Mouse (Mus musculus): ENCODE results near the gene Cdca4. TPM values are rescaled to one million over a fixed set of nuclear protein-coding genes. Genes with fewer than 3 reads are reported as not detected.

Cdca4 gene
- 10.2 and 10.6 TPM in 2 replicates for polyA plus RNA-seq (2012; rRNA removed)

DNA sequence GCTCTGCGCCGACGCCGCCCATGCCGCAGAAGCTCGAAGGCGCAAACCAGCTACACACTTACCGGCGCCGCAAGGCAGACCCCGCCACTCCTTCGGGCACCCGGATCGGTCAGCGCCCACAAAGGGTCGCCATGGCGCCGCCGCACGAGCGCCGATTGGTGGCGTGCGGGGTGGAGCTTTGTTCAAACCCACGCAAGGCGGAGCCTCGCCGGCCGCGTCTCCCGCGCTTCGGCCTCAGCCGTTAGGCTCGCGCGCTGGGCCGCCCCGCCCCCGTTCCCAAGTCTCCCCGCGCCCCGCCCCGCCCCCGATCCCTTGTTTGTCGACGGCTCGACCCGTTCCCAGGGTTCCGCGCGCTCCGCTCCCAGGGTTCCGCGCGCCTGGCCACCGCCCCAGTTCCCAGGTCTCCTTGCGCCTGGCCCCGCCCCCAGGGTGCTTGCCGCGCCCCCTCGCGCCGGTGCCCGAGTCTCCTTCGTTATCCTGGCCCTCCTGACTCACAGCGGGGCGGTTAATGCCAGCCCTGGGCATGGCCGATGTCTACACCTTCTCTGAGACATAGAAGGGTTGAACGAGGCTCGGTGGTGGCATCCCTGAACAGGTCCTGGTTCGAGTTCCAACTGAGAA is at the start of gene Cdca4:
Gene Cdca4 (minus strand): TSS at position 180 of the 621 bp plus-strand sequence.
- DNase-seq (ENCODE audit: extremely low spot score in 1 of 2, low spot score in 1 of 2), result peak; percentile 91 to 98

DNA sequence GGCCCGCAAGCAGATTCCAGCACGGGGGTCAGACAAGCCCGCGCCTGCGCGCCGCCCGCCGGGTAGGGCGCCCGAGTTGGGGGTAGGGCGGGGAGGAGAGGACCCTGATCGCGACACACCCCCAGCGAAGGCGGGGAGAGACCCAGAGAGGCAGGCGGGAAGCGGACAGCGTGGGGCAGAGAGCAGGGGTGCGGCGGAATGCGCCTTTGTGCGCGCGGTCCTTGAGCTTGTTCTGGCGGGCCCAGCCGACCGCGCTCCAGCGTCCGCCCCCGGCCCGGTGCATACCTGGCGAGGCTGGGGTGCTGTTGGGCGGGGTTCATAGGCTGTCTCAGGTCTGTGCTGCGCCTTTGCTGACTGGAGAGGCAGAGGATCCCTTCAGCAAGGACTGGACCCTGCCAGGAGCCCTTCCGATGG is 48.4 kb upstream of the Cdca4 start:
- no peak for DNase-seq (ENCODE audit: extremely low spot score in 1 of 2, low spot score in 1 of 2)

- no peak for DNase-seq (ENCODE audit: extremely low spot score in 1 of 2, low spot score in 1 of 2)
Measured at GRCm38 (mm10) chr12:112877073-112877576, 47.9 kb upstream of the Cdca4 start.

DNA sequence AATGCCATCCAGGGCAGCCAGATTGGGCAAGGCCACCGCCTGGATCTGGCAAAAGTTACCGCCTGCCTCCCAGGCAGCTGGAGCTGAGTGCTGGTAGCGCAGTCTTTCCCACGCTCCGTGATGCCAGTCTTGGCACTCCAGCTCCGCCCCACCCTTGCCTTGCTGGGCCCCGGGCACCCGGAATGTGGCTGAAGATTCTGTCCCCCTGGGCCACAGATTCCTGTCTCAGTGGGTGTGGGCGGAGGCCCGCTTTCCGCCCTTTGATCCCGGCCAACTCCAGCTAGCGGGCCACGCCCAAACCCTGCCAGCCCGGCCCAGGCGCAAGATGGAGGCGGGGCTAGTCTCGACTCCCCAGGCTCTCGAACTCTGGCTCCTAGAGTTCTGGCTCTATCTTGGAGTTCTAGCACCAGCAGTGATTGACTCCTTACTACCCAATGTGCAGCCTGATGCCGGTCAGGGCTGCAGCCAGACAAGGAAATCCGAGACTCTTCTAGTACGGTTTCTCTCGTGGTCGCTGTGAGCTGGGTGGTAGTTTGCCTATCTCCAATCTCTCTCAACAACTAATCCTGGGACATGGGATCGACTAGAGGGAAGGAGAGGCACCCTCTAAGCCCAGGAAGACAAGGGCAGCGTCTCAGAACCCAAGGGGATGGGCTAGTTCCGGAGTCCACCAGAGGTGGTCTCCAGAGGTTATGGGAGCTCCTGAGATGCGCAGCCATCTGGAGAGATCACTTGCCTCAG is 47.3 kb upstream of the Cdca4 start:
- DNase-seq (ENCODE audit: extremely low spot score in 1 of 2, low spot score in 1 of 2), result peak in 1 of 2 experiments; percentile 48

- peak; percentile 55 to 92 for DNase-seq (ENCODE audit: extremely low spot score in 1 of 2, low spot score in 1 of 2)
Measured at GRCm38 (mm10) chr12:112875225-112876013, 46.2 kb upstream of the Cdca4 start.

- DNase-seq (ENCODE audit: extremely low spot score in 1 of 2, low spot score in 1 of 2), result no peak
Measured at GRCm38 (mm10) chr12:112874199-112874598, 45.0 kb upstream of the Cdca4 start.

- DNase-seq (ENCODE audit: extremely low spot score in 1 of 2, low spot score in 1 of 2), result peak; percentile 21 to 69
Measured at GRCm38 (mm10) chr12:112873452-112874190, 44.4 kb upstream of the Cdca4 start.

- DNase-seq (ENCODE audit: extremely low spot score in 1 of 2, low spot score in 1 of 2), result no peak
Measured at GRCm38 (mm10) chr12:112872991-112873390, 43.8 kb upstream of the Cdca4 start.

DNA sequence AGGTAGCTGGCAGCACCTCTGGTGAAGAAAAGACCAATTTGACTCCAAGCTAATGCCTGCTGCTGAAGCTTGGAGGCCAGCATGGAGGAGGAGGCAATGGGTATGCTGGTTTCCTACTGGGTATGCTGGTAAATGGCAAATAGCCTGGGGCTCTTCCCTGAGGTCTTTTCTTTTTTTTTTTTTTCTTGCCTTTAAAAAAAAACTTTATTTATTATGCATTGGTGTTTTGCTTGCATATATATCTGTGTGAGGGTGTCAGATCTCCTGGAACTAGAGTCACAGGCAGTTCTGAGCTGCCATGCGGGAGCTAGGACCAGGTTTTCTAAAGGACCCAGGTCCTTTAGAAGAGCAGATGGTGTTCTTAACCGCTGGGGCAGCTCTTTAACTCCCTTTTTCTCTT is 42.0 kb upstream of the Cdca4 start:
- DNase-seq (ENCODE audit: extremely low spot score in 1 of 2, low spot score in 1 of 2), result no peak

- DNase-seq (ENCODE audit: extremely low spot score in 1 of 2, low spot score in 1 of 2), result no peak
Measured at GRCm38 (mm10) chr12:112870775-112871174, 41.6 kb upstream of the Cdca4 start.

DNA sequence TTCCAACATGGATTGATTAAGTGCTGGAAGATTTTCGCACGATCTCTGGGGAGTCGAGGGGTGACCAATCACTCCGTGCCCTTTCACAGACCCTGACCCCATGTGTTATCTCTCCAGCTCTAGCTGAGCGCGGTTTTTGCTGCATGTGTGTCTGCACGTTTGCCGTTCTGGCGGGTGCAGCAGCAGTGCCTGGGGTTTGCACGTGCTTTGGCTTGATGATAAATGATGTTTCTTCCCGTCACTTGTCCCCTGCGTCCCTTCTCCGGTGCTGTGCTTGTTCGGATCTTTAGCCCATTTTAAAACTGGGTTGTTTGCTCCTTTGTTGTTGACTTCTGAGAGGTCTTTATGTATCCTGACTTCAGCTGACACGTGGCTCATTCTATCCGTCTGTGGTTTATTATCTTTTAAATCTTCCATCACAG is 40.6 kb upstream of the Cdca4 start:
- DNase-seq (ENCODE audit: extremely low spot score in 1 of 2, low spot score in 1 of 2), result no peak

- DNase-seq (ENCODE audit: extremely low spot score in 1 of 2, low spot score in 1 of 2), result no peak
Measured at GRCm38 (mm10) chr12:112868178-112869087, 39.2 kb upstream of the Cdca4 start, which contains the start of gene Gpr132. Gene Gpr132, minus strand, starts transcription at chr12:112868228.

DNA sequence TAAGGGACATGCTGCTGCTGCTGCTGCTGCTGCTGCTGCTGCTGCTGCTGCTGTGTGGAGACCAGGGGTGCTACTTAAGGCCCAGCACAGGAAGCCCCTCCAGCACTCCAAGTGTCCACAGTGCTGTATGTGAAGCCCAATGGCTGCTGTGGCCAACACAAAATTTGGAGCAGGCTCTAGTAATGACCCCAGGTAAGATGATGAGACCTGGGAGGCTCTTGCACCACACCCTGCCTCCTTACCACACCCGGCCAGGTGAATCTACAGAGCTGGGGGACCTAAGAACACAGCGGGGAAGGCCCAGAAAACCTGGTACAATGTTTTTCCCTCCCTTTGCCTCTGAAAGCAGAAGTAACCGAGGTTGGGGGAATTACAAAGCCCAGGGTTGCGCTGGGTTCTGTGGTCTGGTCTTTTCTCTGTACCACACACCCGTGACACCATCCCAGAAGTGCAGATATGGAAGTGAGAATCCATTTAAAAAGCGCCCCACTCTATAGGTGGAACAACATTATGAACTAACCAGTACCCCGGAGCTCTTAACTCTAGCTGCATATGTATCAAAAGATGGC is 38.0 kb upstream of the Cdca4 start:
- no peak for DNase-seq (ENCODE audit: extremely low spot score in 1 of 2, low spot score in 1 of 2)

DNA sequence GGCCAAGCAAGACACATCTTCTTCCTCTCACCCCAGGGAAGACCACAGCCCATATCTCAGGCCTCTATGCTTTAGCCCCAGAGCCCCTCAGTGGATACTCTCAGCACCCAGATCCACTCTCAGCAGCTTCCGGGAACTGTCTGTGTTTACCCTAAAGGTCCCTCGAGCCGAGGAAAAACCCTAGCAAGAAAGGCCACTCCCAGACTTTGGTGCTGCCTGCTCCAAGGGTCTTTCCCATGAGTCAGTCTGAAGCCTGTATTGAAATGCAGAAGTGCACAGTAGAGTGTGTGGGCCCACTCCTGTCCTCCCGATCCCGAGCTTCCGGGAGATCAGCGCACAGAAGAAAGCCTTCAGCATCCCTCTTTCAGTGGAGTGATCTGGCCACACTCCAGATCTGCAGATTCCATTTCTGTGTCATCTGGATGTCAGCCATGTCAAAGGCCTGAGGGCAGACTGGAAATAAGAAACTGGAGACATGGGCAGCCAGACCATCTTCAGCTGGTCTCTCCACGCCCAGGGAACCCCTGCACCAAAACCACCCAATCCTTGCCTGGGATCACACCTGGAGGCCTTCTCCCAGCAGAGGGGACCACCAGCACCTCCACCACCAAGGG is 37.4 kb upstream of the Cdca4 start:
- no peak for DNase-seq (ENCODE audit: extremely low spot score in 1 of 2, low spot score in 1 of 2)

GRCm38 (mm10) chr12:112864804-112865203 is 35.6 kb upstream of the Cdca4 start:
- no peak for DNase-seq (ENCODE audit: extremely low spot score in 1 of 2, low spot score in 1 of 2)

DNA sequence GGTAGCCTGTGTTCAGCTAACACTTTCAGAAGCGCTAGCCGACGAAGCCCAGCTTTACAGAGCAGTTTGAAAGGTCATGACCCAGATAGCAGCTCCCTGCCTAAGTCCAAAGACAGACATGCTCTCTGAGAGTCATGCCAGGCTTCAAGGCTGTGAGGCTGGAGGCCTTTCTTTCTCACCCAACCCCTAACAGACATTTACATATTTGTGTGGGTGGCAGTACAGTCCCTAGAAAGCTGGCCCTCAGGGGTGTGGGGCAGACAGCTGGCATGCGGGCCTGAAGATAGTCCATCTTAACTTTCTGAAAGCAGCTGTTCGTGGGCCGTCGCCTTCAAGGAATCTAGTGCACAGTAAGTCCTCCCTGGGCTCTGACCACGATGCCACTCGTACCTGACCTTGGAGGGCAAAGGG is 32.7 kb upstream of the Cdca4 start:
- no peak for DNase-seq (ENCODE audit: extremely low spot score in 1 of 2, low spot score in 1 of 2)

DNA sequence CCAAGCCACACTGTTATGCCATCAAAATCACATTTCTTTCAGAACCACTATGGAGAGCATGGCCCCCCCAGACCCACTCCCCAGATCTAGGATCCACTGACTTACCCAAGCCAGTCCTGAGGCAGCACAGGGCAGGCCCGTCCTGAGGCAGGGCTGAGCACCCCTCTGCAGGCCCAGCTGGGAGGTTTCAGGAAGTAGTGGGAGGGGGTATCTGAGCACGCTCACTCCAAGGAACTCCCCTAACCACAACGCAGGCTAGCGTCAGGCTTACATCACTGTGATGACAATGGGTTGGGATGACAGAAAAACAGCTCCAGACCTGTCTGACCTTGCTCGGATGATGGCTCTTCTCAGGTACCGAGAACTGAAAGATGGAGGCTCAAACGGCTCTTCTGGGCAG is 31.5 kb upstream of the Cdca4 start:
- no peak for DNase-seq (ENCODE audit: extremely low spot score in 1 of 2, low spot score in 1 of 2)

DNA sequence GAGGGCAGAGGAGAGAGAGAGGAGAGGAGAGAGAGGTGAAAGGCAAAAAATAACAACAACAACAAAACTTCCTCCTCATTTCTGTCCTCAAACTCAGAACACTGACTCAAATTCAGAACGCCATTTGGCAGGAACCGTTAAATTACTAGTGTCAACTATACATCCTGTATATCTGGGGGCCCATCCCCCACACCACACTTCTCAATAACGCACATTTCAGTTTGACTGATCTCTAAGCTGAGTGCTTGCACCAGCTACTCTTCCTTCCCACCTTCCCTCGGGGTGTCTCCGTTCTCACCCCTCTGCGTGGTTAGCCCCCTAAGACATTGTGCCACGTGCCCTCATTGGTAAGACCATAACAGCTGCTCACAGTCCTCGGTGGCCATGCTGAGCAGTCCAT is 30.7 kb upstream of the Cdca4 start:
- DNase-seq (ENCODE audit: extremely low spot score in 1 of 2, low spot score in 1 of 2), result no peak

All from frontal cortex, adult 2 months (tissue).